Mouse (Mus musculus) embryo, embryonic 11.5 days (tissue): ENCODE data around the gene Phox2b.

Source experiments
- DNase-seq: peaks from one replicate; pipeline ENCODE4 v3.0.0-alpha.2; 2012; ENCODE audit warnings: low read depth, low spot score

Phox2b gene

DNA sequence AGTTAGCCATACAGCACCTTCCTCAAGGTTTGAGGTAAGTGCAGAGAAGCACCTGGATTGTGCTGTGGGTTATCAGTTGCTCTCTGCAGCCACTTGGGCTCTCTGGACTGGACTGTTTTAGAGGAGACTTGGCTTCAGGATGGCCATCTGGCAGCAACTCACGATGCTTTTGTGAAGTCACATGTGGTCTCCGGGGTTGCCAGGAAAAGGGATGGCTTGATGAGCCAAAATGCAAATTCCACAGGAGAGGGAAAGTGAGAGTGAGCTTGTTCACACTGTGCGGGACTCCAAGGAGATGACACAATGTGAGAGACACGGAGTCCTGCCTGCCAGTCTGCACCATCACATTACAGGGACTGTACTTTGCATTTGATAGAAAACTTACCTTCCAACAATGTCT is 7.3 kb downstream of the Phox2b start:
- no peak for DNase-seq

DNA sequence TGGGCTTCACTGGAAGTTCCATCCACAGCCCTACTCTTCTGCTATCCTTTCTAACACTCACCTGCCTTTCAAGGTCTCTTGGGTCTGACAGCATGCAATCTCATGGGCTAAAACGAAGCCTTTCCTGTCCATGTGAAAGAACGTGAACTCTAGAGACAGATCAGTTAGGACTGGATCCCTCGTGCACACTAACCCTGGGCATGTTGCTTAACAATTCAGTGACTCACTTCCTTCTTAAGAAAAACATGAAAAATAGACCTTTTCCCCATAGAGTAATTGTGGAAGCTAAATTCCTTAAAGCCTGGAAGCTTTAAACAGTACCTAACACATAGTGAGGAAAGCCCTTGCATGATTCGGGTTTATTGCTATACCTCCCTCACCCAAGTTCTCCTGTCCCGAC is 8.2 kb downstream of the Phox2b start:
- no peak for DNase-seq

DNA sequence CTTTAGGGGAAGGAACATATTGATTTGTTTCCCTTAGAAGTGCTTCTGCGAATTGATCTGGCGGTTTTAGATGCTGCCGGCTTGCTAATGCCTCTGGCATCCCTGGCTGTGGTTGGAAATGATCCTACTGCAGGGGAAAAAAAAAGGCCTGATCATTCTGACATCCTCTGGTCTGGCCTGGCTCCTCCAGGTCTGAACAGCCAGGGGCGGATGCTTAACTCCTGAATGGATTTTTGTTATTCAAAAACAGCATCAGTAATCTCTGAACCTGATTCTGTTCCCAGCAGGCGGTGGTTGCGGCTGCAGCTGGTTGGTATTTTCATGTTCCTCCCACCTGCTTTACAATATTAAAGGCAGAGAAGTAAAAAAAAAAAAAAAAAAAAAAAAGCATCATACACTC is 16.0 kb downstream of the Phox2b start:
- no peak for DNase-seq

DNA sequence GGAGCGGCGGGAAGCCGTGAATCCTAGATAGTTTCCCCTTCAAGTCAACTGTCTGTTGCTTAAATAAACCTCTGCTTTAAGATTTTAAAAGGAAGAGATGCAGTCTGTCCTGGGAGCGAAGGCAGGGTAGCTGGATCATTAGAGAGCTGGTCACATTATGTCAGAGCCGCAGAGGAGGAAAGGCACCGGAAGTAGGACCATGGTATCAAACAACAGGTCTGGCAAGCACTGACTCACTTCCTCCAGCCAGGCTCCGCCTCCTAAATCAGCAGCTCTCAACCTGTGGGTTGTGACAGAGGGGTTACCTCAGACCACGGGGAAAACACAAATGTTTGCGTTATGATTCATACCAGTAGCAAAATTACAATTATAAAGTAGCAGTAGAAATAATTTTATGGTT is 35.5 kb downstream of the Phox2b start:
- no peak for DNase-seq

DNA sequence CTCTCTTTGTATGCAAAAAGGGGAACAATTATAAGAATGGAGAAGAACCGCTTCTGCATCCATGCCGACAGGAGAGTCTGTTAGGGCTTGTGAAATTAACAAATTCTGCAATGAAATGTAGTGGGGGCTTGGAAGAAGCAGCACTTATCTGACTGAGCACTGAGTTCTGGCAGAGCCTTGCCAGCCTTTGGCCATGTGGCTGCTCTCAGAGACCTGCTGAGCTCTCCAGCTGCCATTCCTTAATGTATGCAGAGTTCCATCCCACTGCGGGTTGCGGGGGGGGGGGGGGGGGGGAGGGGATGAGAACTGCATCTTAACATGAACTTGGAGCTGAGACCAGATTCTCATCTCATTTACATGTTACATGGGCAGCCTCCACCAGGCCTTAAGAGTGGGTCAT is 38.6 kb downstream of the Phox2b start:
- no peak for DNase-seq

DNA sequence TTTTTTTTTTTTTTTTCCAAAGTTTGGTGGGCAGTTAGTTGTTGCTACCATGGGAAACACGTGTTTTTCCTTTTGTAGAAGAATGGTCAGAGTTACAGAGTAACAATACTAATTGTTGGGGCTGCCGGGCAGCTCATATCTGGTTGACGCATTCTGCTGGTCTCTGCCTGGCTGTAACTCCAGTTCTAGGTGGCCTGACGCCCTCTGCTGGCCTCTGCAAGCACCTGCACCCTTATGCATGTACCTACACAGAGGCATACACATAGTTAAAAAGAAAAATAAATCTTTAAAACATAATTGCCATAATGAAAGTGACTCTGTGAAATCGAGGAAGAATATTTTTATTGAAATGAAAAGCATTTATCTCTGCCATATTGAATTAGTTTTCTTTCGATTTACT is 41.3 kb downstream of the Phox2b start:
- DNase-seq = no peak

DNA sequence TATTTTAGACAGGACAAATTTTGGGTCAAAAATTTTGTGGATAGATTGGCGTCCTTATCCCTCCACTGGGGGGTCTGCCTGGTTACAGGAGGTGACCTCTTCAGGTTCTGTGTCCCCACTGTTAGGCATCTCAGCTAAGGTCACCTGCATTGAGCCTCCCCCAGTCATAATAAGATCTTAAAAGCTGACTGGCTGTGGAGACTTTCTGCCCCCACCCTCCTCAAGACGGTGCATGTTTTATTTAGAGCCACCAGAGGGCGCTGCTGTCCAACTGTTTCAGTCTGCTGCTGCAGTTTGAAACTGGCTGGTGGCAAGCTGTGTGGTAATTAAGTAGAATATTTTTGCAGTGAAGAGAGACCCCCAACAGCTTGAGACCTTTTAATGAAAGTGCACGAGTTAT is 51.1 kb downstream of the Phox2b start:
- peak; percentile 59 for DNase-seq
